Mouse (Mus musculus): ENCODE measurements around the gene Zfp428.

DNA sequence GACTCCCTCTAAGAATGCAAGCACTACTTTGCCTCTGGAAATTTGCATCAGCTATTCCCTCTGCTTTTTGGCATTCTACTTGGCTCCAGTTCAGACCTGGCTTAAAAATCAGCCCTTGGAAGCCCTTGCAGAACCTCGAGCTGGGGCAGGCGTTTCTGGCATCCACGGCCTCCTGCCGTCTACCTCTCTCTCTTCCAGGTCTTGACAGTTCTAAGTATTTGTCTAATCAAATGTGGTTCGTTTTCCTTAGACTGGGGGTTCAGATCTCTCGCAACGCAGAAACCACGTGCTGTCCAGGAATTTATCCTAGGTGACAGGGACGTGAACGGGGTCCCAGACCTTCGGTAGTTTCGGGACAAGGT is 349 bp upstream of the Zfp428 start:
- no peak for TF ChIP-seq CTCF (IDR thresholded peaks at IDR 0.05; ENCODE audit: low read depth)
- TF ChIP-seq EP300 (IDR thresholded peaks at IDR 0.05; ENCODE audit: low read depth): no peak
